Mouse (Mus musculus): ENCODE measurements around the gene Pold3.

The Pold3 gene

GRCm38 (mm10) chr7:100121376-100121789, at the start of gene Pold3:
Gene Pold3 (minus strand): TSS chr7:100121565.
- peak; percentile 98 for DNase-seq (ENCODE audit: low spot score)

GRCm38 (mm10) chr7:100170756-100171155, 49.4 kb upstream of the Pold3 start:
- DNase-seq (ENCODE audit: low spot score): no peak

GRCm38 (mm10) chr7:100168654-100169053, 47.3 kb upstream of the Pold3 start:
- no peak for DNase-seq (ENCODE audit: low spot score)

- DNase-seq (ENCODE audit: low spot score): no peak
These were observed 42.1 kb upstream of the Pold3 start for GRCm38 (mm10) chr7:100163506-100163905.

- DNase-seq (ENCODE audit: low spot score): no peak
These were observed 38.6 kb upstream of the Pold3 start for GRCm38 (mm10) chr7:100160006-100160405.

- DNase-seq (ENCODE audit: low spot score): peak; percentile 88
These were observed 37.9 kb upstream of the Pold3 start, which contains the start of gene Lipt2 for GRCm38 (mm10) chr7:100159105-100159841. Gene Lipt2 (plus strand): TSS chr7:100159277.

GRCm38 (mm10) chr7:100157669-100158068, 36.3 kb upstream of the Pold3 start:
- no peak for DNase-seq (ENCODE audit: low spot score)

- no peak for DNase-seq (ENCODE audit: low spot score)
These were observed 29.3 kb upstream of the Pold3 start for GRCm38 (mm10) chr7:100150626-100151025.

- no peak for DNase-seq (ENCODE audit: low spot score)
These were observed 28.7 kb upstream of the Pold3 start for GRCm38 (mm10) chr7:100150086-100150485.

- DNase-seq (ENCODE audit: low spot score): no peak
These were observed 27.2 kb upstream of the Pold3 start for GRCm38 (mm10) chr7:100148586-100148985.

GRCm38 (mm10) chr7:100140591-100140990, 19.2 kb upstream of the Pold3 start:
- no peak for DNase-seq (ENCODE audit: low spot score)

GRCm38 (mm10) chr7:100138075-100138474, 16.7 kb upstream of the Pold3 start:
- DNase-seq (ENCODE audit: low spot score): no peak

- DNase-seq (ENCODE audit: low spot score): no peak
These were observed 15.7 kb upstream of the Pold3 start for GRCm38 (mm10) chr7:100137038-100137437.

- DNase-seq (ENCODE audit: low spot score): no peak
These were observed 11.0 kb upstream of the Pold3 start for GRCm38 (mm10) chr7:100132379-100132778.

- DNase-seq (ENCODE audit: low spot score): no peak
These were observed 9.2 kb upstream of the Pold3 start for GRCm38 (mm10) chr7:100130592-100130991.

- DNase-seq (ENCODE audit: low spot score): no peak
These were observed 7.1 kb upstream of the Pold3 start for GRCm38 (mm10) chr7:100128262-100129041.

GRCm38 (mm10) chr7:100126514-100126913, 5.1 kb upstream of the Pold3 start:
- DNase-seq (ENCODE audit: low spot score): no peak

GRCm38 (mm10) chr7:100125166-100125565, 3.8 kb upstream of the Pold3 start:
- DNase-seq (ENCODE audit: low spot score): no peak

- DNase-seq (ENCODE audit: low spot score): peak; percentile 59
These were observed 2.8 kb upstream of the Pold3 start for GRCm38 (mm10) chr7:100124211-100124610.

- peak; percentile 8 for DNase-seq (ENCODE audit: low spot score)
These were observed 2.1 kb upstream of the Pold3 start for GRCm38 (mm10) chr7:100123486-100123885.

GRCm38 (mm10) chr7:100120791-100121261, 539 bp downstream of the Pold3 start:
- peak; percentile 1 for DNase-seq (ENCODE audit: low spot score)

GRCm38 (mm10) chr7:100114279-100114678, 7.1 kb downstream of the Pold3 start:
- no peak for DNase-seq (ENCODE audit: low spot score)

- DNase-seq (ENCODE audit: low spot score): no peak
These were observed 7.5 kb downstream of the Pold3 start for GRCm38 (mm10) chr7:100113821-100114220.
